Mouse (Mus musculus): Measurements from ENCODE around the gene Tsg101.
A peak's percentile ranks its signal among the peaks of the same experiment; 100 is the strongest.

Tsg101 gene

DNA sequence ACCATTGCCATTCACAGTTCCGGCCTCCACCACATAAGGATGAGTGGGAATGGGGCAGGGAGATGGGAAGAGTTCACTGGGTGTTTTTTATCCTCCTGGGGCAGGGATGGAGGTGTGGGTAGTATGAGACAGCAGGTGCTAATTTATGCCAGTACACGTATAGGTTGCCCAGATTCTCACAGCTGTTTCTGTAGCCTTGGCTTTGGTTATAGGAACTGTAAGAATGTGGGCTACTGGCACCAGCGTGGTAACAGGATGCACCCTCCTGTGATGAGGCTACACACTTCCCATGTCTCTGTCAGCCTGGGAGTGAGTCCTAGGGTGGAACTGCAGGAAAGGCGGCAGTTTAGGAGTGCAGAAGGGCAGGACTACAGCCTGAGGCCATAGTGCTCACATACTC lies 42.9 kb downstream of the Tsg101 start:
- DNase-seq (ENCODE audit: low spot score) = no peak

DNA sequence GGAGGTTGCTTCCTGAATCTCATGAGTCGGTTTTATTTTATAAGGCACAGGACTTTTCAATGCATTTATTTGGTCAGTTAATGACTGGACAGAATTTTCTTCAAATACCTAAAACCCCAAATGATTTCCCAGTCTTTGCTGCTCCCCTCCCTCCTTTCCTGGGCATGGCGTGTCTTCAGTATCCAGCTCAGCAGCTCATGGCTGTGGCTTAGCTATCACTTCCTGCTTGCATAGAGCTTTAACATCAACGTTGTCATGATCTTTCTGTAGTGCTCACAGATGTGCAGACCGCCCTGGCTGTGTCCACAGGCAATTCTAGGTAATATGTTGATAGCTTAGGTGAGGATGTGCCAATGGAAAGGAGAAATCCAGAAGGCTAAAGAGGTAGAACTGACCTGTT lies 47.8 kb downstream of the Tsg101 start:
- no peak for DNase-seq (ENCODE audit: low spot score)

- no peak for DNase-seq (ENCODE audit: low spot score)
Observed at GRCm38 (mm10) chr7:46860996-46861395, 58.8 kb downstream of the Tsg101 start, which contains the start of gene Ldhc. Gene Ldhc (plus strand): TSS chr7:46861203.

DNA sequence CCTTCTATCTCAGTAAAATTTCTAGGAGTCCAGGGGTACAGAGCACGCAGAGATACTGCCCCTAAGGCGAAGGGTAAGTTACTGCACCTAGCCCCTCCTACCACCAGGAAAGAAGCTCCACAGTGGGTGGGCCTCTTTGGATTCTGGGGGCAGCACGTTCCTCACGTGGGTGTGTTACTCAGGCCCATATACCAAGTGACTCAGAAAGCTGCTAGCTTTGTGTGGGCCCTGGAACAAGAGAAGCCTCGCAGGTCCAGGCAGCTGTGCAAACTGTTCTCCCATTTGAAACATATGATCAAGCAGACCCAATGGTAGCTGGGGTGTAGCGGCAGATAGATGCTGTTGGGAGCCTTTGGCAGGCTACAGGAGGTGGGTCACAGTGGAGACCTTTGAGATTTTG lies 60.7 kb downstream of the Tsg101 start:
- no peak for DNase-seq (ENCODE audit: low spot score)

GRCm38 (mm10) chr7:46857436-46857835 lies 62.3 kb downstream of the Tsg101 start:
- DNase-seq (ENCODE audit: low spot score) = no peak

DNA sequence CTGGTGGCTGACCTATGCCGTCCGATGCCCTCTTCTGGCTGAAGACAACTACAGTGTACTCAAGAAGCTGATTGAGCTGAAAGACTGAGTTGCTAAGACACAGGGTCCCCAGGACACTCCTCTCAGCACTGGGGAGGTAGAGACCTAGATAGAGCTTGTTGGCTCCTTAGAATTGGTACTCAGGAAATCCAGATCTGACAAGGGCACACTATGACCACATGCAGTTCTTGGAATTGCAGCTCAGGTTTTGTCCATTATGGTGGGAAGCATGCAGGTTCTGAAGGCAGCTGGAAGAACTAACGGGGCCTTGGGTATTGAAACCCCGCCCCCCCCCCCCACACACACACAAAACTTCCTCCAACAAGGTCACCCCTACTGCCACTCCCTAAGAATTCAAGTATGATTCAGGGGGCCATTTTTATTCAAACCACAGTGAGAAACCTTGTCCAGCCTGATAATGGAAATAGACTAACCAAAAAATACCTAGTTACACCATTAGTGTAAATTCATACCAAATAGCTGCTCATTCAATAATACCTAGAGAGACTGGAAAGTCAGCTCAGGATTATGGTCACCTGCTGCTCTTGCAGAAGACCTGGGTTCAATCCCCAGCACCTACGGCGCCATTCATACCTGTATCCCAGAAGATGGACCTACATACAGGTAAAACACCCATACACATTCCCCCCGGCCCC lies 63.8 kb downstream of the Tsg101 start:
- DNase-seq (ENCODE audit: low spot score) = no peak

DNA sequence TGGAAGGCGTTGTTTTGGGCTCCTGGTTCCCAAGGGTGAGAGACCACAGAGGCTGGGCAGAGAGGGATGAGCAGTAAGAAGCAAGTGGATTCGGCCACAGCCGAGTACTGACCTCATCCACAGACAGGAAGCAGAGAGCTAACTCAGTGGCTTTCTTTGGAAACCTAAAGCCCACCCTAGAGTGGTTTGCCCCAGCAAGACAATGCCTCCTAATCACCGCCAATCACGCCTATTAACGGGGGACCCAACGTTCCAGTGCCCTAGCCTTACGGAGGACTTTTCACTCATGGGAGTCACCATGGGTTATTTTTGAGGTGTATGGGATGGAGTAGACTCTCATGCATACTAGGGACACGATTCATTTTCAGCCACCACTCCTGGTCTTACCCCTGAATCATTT lies 66.4 kb downstream of the Tsg101 start:
- DNase-seq (ENCODE audit: low spot score) = no peak

- DNase-seq (ENCODE audit: low spot score) = no peak
Observed at GRCm38 (mm10) chr7:46852666-46853065, 67.1 kb downstream of the Tsg101 start.

GRCm38 (mm10) chr7:46851026-46851425 lies 68.7 kb downstream of the Tsg101 start:
- no peak for DNase-seq (ENCODE audit: low spot score)

DNA sequence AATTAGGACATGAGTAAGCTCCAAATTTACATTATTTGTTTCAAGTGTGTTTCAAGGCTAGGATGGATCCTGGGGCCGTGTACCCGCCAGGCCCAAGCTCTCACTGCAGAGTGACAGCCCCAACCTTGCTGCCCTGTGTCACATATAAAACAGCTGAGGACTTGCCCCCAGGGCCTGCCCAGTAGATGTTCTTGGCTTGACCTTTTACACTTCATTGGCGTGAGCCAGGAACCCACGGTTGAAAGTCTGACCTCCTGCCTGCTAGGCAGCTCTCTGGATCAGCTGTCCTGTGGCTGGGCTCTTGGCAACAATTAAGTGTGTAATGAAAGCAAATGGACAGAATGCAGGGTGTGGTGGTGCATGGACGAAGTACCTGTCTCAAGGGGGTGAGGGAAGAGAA lies 70.5 kb downstream of the Tsg101 start:
- DNase-seq (ENCODE audit: low spot score) = no peak

DNA sequence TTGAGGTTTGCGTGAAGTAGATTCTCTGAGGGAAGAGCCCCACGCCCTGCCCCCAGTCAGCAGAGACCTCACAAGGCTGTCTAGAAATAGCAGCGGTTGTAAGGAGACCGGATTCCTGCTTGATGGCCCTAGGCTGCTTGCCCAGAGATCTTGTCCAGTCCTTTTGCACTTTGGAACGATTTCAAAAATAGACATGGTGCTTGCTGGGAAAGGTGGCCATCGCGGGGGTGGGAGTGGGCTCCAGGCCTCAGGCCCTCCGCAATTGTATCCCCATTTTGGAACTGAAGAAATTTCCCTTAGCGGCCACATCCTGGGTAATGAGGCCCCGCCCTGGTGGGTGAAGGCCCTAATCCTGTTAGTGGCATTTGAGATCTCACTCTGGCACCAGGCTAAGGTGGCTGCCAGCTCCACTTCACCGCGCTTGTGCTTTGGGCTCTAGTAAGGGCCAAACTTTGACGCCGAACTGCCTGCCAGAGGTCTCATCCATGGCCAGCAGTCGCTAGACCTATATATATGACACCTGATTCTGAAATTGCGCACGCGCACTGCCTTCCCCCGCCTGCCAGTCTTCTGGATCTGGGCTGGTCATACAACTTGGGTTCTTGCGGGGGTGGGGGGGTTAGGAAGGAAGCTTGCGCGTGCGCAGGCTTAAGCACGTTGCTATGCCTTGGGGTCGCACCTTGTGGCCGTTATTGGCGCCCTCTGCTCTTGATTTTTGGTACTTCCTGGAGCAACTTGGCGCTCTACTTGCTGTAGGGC lies 73.1 kb downstream of the Tsg101 start:
- peak; percentile 58 for DNase-seq (ENCODE audit: low spot score)

- peak; percentile 25 for DNase-seq (ENCODE audit: low spot score)
Observed at GRCm38 (mm10) chr7:46845978-46846485, 73.7 kb downstream of the Tsg101 start.

- DNase-seq (ENCODE audit: low spot score) = peak; percentile 96
Observed at GRCm38 (mm10) chr7:46845211-46845977, 74.4 kb downstream of the Tsg101 start.

DNA sequence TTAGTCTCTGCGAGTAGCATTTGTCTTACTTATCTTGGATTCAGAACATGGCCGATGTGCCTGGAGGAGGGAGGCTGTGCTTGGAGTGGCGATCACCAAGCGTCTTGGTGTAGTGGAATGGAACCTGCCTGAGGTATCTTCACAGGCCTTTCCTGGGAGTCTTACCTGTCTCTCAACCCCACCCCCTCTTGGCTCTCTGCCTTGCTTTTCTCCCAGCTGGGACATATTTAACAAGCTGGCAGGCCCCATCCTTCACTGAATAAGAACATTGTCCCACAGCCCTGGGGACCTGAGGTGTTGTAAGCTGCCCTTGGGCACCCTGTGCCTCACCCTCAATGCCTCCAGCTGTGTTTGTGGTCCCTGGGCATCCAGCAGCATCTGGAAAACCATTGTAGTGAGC lies 76.2 kb downstream of the Tsg101 start:
- peak; percentile 24 for DNase-seq (ENCODE audit: low spot score)

- no peak for DNase-seq (ENCODE audit: low spot score)
Observed at GRCm38 (mm10) chr7:46842278-46842677, 77.5 kb downstream of the Tsg101 start.

GRCm38 (mm10) chr7:46840787-46841525 lies 78.8 kb downstream of the Tsg101 start, which contains the start of gene Ldha:
Gene Ldha (plus strand): TSS chr7:46841475.
- no peak for DNase-seq (ENCODE audit: low spot score)

DNA sequence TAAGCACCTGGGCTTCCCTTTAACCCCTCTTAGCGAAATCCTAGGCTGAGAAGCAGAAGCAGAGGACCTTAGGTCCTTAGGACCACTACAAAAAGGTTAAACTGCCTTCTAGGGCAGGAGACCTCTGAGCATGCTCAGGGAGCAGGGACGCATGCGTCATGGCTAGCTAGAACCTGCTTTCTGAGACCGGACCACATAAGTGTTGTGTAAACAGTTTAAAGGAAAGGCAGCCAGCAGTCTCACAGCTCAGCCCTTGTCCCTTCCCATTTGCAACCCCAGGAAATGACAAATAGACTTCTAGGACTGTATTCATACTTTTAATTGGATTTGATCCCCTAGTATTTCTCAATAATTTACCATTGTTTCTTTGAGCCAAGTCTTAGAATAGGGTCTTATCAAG lies 79.4 kb downstream of the Tsg101 start:
- peak; percentile 28 for DNase-seq (ENCODE audit: low spot score)

DNA sequence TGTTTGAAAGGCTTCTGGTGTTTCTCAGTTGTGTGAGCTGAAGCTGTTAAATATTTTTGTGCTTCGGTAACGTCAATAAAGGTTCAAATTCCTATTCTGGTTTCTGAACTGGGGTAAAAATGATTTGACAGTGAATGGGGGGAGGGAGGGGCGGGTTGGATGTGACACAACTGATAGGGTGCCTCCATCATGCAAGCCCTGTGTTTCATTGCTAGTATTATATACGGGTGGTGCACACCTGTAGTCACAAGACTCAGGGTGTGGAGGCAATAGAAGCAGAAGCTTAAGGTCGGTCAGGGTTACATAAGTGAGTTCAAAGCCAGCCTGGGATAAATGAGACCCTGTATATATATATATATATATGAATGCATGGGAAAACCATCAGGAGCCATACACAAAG lies 79.9 kb downstream of the Tsg101 start:
- no peak for DNase-seq (ENCODE audit: low spot score)

DNA sequence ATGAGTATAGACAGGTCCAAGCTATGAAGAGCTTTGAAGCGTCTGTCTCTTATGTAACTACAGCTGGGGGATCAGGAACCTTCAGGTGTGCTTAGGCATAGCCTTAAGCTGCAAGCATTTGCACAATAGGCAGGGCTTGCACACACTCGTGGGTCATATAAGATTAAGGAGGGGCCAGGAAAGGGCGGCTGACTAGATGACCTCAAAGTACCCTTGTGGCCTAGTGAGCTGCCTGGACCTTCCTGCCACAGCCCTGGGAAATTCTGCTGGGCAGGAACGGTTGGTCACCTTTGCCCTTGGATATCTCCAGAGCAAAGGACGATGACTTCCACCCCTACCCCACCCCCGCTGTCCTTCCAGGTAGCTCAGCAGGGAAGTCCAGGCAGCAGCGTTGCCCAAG lies 80.3 kb downstream of the Tsg101 start:
- peak; percentile 36 for DNase-seq (ENCODE audit: low spot score)

Measured in urinary bladder, postnatal 14 days (tissue).